Mouse (Mus musculus) heart, postnatal 25 days (tissue): Measurements from ENCODE around the gene Nphp1. TPM values are rescaled to one million over a fixed set of nuclear protein-coding genes. Genes with fewer than 3 reads are reported as not detected.

Experiments used
- DNase-seq: peaks from one replicate; pipeline ENCODE4 v3.0.0; 2022; ENCODE audit warnings: low spot score
- intact Hi-C: fragments of 180-260 bp; cut with DNase I; formaldehyde crosslinking; loops from one replicate; pipeline ENCODE4 v1.15.1; 2025
- total RNA-seq, 2 experiments: library from RNA; stranded (reverse); gene quantifications; 2 replicates each; pipeline ENCODE4 v1.2.3; 2021

Nphp1 gene
- total RNA-seq, 2 experiments from 2014 or later = 6.6 to 8.6 TPM

GRCm38 (mm10) chr2:127708792-127709191, 79.9 kb downstream of the Nphp1 start:
- intact Hi-C loops = no loop called here
- no peak for DNase-seq

- intact Hi-C loops = no loop called here
- no peak for DNase-seq
Observed at GRCm38 (mm10) chr2:127708060-127708459, 80.6 kb downstream of the Nphp1 start.

DNA sequence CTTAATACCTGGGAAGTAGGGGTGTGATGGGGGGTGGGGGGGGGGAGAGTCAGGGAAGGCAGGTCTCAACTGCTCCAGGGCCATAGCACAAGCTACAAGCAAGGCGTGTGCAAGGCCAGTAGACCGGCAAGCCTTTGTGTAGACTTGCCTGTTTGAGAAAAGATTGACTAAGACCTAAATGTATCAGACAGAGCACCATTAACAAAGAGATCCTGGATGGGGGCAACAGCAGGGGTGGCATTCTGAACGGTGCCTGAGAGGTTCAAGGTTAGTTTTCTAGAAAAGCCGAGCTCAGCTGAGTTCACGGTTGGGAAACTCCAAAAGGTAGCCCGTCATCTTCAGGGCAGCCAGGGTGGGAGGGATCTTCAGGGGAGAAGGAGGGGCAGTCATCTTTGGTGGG, 83.4 kb downstream of the Nphp1 start:
- no peak for DNase-seq
- intact Hi-C loops = no loop called here

Other genes with a start within 250 kb of the Nphp1 start
- not detected for gene Prom2, start 247.4 kb downstream of the Nphp1 start, total RNA-seq
- 1 to 10 TPM; 1.4 to 1.5 TPM for gene Zfp661, start 201.8 kb downstream of the Nphp1 start, total RNA-seq
- 100 to 1,000 TPM in 1 of 2 experiments, 10 to 100 TPM in 1; 96.9 to 101 TPM for gene Mrps5, start 201.7 kb downstream of the Nphp1 start, total RNA-seq
- 1 to 10 TPM; 5.5 to 7.2 TPM for gene Mal, start 132.2 kb downstream of the Nphp1 start, total RNA-seq
- gene Mall, start 59.0 kb downstream of the Nphp1 start, total RNA-seq = 1 to 10 TPM; 7.5 to 8.7 TPM
- 10 to 100 TPM; 57.2 to 59.9 TPM for gene Mtln, start 3.6 kb upstream of the Nphp1 start, total RNA-seq
- under 1 TPM; 0.45 to 0.78 TPM for gene Bub1, start 43.0 kb upstream of the Nphp1 start, total RNA-seq
- not detected for gene Acoxl, start 50.0 kb upstream of the Nphp1 start, total RNA-seq